Mouse (Mus musculus) thymus, adult 2 months (tissue): ENCODE measurements around the gene Fry.

ENCODE experiments used
- CTCF ChIP-seq: fragments of 200-500 bp; IDR thresholded peaks from 2 replicates; pipeline ENCODE4 v1.5.1; 2012; ENCODE audit warnings: mild to moderate bottlenecking, control low read depth, low read length, moderate library complexity, borderline replicate concordance; ENCODE audit not compliant: control insufficient read depth, poor library complexity, insufficient read depth; ENCODE audit errors: extremely low read depth
- POLR2A ChIP-seq: fragments of 200-500 bp; IDR thresholded peaks from 2 replicates; pipeline ENCODE4 v1.6.1; 2012; ENCODE audit warnings: mild to moderate bottlenecking, low read length, control low read depth, moderate library complexity; ENCODE audit not compliant: control insufficient read depth, poor library complexity, insufficient read depth; ENCODE audit errors: extremely low read depth

- no peak for TF ChIP-seq POLR2A
- TF ChIP-seq CTCF: no peak
Measured at GRCm38 (mm10) chr5:150412750-150413450, 294.5 kb downstream of the Fry start.
